Mouse (Mus musculus) retina, postnatal 7 days (tissue): ENCODE data around the gene Tbl3.

ENCODE experiments used
- DNase-seq: peaks from one replicate; pipeline ENCODE4 v3.0.0-alpha.2; 2012; ENCODE audit warnings: low read depth, low spot score

Tbl3 gene

DNA sequence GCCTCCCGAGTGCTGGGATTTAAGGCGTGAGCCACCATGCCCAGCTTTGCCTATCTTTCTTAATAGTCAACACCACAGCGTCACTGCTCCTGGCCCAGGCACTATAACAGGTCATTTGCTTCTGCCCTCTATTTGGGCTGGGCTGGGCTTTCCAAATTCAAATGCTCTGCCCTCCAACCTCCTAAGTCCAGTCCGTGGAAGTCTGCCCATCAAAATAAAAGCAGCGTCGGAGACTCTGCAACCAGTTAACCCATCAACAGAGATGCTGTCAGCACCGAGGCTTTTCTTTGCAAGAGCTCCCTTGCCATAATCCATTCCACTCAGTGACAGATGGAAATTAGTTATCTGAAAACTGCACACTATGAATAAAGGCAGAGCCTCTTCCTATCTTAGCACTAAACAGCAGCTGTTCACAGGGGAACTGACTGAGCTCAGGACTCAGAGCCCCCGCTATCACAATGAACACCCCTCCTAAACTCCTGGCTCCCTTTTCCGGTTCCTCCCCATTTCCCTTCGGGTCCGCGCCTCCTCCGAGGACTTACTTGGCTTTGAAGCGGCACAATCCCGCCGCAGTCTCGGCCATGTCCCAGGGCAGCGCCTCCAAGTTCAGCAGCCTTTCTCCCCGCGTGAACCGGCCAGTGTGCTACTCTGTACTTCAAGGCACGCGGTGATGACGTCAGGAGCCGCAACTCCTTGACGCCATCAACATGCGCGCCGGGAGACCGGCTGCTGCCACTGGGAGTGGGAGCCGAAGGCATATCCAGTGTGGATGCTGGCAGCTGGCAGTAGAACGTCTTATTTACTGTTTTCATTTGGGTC, at the start of gene Tbl3:
Tbl3 (minus strand) TSS at position 679 of the 819 bp plus-strand sequence.
- peak; percentile 90 for DNase-seq

- DNase-seq = no peak
Observed at GRCm38 (mm10) chr17:24752415-24753394, 45.2 kb upstream of the Tbl3 start, which contains the start of gene Hs3st6. TSS of gene Hs3st6 (plus strand) at chr17:24752988.

DNA sequence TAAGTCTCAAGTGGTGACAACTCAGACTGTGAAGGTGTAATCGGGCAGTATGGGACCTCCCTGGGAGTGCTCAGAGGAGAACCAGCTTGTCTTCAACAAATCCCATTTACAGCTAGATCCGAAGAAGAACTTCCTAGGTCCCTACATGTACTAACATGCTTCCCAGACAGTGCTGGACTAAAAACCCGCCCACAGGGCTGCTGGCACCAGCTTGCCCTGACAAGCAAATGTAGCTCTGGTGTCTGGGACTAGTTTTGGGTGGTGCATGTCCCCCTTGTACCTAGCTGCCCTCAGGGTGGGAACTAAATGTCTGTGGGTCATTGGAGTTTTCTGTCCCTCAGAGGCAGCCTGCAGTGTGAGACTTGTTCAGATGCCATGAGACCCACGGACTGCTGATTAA, 44.1 kb upstream of the Tbl3 start:
- no peak for DNase-seq

- DNase-seq = no peak
Observed at GRCm38 (mm10) chr17:24746986-24747385, 39.5 kb upstream of the Tbl3 start.

- peak; percentile 80 for DNase-seq
Observed at GRCm38 (mm10) chr17:24745526-24746497, 38.4 kb upstream of the Tbl3 start.

DNA sequence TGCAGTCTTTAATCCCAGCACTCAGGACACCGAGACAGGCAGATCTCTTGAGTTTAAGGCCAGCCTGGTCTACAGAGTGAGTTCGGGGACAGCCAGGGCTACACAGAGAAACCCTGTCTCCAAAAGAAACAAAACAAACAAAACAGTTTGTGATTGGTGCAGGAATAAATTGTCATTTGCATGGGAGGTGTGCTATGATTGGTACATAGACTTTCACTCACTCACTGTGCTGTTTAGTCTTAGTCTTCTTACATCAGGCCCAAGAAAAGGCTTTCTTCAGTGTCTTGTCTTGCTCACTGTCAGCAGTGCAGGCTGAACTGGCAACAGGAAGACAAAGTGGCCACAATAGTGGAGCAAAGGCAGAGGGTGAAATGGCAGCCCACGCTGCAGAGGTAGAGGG, 36.9 kb upstream of the Tbl3 start:
- DNase-seq = no peak

DNA sequence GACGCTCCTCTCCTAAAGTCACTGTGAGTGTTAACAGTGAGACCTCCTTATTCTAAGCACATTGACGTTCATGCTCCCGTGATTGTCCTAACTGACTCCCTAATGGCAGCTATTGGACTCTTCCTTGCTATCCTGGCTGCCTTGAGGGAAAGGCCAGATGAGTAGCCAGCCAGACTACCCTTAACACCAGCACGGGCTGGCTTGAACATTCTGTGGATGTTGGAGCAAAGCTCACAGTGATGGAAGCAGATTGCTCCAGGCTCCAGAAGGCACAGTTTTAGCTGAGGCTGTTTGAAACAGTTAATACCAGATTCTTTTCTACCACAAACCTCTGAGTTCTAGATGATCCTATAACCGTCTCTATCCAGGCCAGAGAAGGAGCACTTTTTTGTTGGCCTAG, 36.4 kb upstream of the Tbl3 start:
- no peak for DNase-seq

- DNase-seq = no peak
Observed at GRCm38 (mm10) chr17:24742307-24742706, 34.8 kb upstream of the Tbl3 start.

- no peak for DNase-seq
Observed at GRCm38 (mm10) chr17:24739926-24740325, 32.5 kb upstream of the Tbl3 start.

- no peak for DNase-seq
Observed at GRCm38 (mm10) chr17:24738238-24738637, 30.8 kb upstream of the Tbl3 start.

DNA sequence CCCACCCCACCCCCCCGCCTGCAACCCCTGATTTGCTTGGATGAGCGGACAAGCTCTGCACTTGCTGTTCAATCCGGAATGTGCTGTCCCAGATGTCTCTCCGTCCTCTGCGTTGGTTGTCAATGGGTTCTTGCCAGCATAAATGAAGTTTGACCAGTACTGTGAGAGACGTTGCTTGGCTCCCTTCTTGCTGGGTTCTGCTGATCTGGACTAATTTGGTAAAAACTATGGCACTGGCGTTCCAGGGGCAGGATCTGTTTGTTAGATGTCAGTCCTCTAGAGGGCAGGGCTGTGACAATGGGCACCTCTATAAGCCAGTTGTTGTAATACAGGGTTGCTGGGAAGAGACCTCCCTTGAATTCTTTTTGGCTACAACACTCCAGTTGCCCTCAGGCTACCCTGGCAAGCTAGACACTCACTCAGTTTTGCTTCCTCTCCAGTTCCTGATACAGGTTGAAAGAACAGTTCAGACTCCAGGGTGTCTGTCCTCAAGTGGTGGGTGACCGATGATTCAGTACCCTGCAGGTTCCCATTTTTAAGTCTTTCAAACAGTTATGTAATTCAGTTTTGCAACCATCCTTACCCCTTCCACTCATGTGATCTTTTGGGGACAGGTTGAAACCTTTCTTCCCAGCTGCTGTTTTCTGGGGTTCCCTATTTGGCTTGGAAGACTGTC, 29.8 kb upstream of the Tbl3 start:
- no peak for DNase-seq

DNA sequence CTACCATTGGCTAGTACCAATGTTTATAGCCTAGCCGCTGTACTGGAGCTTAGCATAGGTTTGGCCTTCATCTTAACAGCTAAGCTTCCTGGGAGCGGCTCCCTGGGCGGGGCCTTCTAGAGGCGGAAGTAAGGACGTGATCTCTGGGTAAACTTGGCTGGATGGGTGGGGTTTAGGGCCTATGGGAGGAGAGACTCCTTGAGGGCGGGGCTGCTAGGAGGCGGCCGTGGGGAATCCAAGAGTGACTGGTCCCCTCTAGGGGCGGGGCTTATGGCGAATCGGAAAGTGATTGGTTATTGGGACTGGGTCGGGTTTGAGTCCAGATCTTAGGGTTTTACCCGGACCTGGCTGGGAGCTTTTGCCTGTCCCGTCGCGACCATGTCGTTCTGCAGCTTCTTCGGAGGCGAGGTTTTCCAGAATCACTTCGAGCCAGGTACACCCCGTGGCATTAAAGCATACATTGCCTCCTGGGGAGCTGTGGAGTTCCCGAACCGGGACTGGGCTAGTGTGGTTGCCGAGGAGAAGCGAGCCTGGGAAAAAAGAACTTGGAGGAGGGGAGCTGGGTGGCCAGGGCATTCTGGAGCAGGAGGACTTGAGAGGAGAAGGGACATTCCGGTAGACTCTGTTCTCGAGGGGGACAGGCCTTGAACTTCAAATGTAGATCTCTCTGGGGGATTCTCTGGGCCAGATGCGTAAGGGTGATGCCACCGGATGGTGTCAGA, 29.0 kb upstream of the Tbl3 start, which contains the start of gene Msrb1:
Msrb1 (plus strand) TSS at position 313 of the 722 bp plus-strand sequence.
- peak; percentile 87 for DNase-seq

GRCm38 (mm10) chr17:24735446-24735845, 28.0 kb upstream of the Tbl3 start:
- no peak for DNase-seq

DNA sequence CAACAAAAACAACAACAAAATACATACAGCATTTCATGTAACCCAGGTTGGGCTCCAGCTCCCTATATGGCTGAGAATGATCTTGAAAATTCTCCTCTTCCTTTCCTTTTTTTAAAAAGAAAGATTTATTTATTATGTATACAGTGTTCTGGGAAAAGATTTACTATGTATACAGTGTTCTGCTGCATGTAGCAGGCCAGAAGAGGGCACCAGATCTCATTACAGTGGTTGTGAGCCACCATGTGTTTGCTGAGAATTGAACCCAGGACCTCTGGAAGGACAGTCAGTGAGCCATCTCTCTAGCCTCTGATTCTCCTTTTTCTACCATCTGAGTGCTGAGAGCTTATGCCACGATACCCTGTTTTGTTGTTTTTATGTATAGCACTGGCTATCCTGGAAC, 27.1 kb upstream of the Tbl3 start:
- DNase-seq = no peak

DNA sequence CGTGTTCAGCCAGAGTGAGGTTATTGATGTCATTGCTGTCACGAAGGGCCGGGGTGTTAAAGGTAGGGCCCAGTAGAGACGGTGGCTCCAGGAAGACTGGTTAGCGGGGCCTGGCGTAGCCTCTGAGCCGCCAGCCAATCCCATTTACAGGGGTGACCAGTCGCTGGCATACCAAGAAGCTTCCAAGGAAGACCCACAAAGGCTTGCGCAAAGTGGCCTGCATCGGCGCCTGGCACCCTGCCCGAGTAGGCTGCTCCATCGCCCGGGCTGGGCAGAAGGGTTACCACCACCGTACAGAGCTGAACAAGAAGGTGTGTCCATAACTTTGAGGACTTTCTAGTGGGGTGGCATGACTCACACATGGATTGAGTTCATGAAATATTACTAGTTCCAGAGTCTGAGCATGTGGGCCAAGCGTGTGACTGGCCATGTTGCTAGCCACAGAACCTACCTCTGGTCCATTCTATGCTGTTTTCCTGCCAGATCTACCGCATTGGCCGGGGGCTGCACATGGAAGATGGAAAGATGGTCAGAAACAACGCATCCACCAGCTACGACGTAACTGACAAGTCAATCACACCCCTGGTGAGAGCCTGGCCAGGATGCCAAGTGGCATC, 26.1 kb upstream of the Tbl3 start:
- no peak for DNase-seq

- no peak for DNase-seq
Observed at GRCm38 (mm10) chr17:24732233-24732935, 24.9 kb upstream of the Tbl3 start.

DNA sequence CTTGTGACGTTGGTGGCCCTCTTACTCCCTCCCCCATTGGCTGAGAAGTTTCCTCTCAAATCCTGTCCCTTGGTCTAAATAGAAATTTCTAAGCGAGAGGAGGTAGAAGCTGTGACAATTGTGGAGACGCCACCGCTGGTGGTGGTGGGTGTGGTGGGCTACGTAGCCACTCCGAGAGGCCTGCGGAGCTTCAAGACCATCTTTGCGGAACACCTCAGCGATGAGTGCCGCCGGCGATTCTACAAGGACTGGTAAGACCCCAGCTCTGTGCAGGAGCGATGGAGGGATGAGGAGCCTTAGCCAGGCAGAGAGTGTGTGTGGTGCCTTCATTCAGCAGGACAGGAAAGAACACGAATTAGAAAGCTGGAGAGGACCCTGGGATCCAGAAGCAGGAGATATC, 23.3 kb upstream of the Tbl3 start:
- DNase-seq = no peak

- DNase-seq = no peak
Observed at GRCm38 (mm10) chr17:24729067-24729466, 21.6 kb upstream of the Tbl3 start.

DNA sequence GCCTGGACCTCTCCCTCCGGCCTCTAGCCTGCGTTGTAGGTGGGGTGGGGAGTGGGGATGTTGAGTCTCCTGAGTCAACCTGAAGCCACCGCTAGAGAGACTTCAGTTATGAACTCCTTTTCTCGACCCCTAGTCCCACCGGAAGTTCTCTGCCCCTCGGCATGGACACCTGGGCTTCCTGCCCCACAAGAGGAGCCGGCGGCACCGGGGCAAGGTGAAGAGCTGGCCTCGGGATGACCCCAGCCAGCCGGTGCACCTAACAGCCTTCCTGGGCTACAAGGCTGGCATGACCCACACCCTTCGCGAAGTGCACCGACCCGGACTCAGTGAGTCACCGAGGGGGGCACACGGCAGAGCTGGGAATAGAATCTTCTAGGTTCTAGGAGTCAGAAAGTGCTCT, 20.7 kb upstream of the Tbl3 start:
- no peak for DNase-seq
